Mouse (Mus musculus) hindbrain, embryonic 11.5 days (tissue): ENCODE data around the gene Etl4. TPM values are rescaled to one million over a fixed set of nuclear protein-coding genes. Genes with fewer than 3 reads are reported as not detected.

Experiments
- ATAC-seq: fragments of 200-750 bp; cut with Nextera tagmentation; 2 replicates; pipeline ENCODE4 v1.8.0; 2017; ENCODE audit warnings: mild to moderate bottlenecking, moderate TSS enrichment, moderate library complexity; ENCODE audit not compliant: low FRiP score
- DNase-seq: peaks from one replicate; pipeline ENCODE4 v3.0.0-alpha.2; 2015; ENCODE audit warnings: low spot score
- H3K27ac ChIP-seq: fragments of 300-500 bp; sonication (generic); 2 replicates; pipeline ENCODE4 v1.5.1; 2014; ENCODE audit warnings: mild to moderate bottlenecking, low read depth, low read length
- H3K27me3 ChIP-seq: fragments of 300-500 bp; sonication (generic); 2 replicates; pipeline ENCODE4 v1.6.1; 2014; ENCODE audit warnings: mild to moderate bottlenecking, low read length, moderate library complexity, mixed read lengths; ENCODE audit not compliant: control insufficient read depth, insufficient read depth
- H3K36me3 ChIP-seq: fragments of 300-500 bp; sonication (generic); 2 replicates; pipeline ENCODE4 v1.6.1; 2014; ENCODE audit warnings: mild to moderate bottlenecking, low read length, moderate library complexity, mixed read lengths; ENCODE audit not compliant: control insufficient read depth, insufficient read depth
- H3K4me1 ChIP-seq: fragments of 300-500 bp; sonication (generic); replicated peaks from 2 replicates; pipeline ENCODE4 v1.6.1; 2014; ENCODE audit warnings: low read length, mixed read lengths; ENCODE audit not compliant: control insufficient read depth, insufficient read depth
- H3K4me2 ChIP-seq: fragments of 300-500 bp; sonication (generic); replicated peaks from 2 replicates; pipeline ENCODE4 v1.6.1; 2014; ENCODE audit warnings: mild to moderate bottlenecking, low read depth, low read length
- H3K4me3 ChIP-seq: fragments of 300-500 bp; sonication (generic); 2 replicates; pipeline ENCODE4 v1.5.1; 2014; ENCODE audit warnings: low read depth, low read length
- H3K9ac ChIP-seq: fragments of 300-500 bp; sonication (generic); 2 replicates; pipeline ENCODE4 v1.6.1; 2014; ENCODE audit warnings: low read depth, low read length
- H3K9me3 ChIP-seq: fragments of 300-500 bp; sonication (generic); 2 replicates; pipeline ENCODE4 v1.6.1; 2016; ENCODE audit warnings: low read length; ENCODE audit not compliant: control insufficient read depth
- WGBS: fragments of 180-500 bp; shearing (Covaris S2); extraction: QIAGEN DNeasy Blood & Tissue Kit; methylation state at CpG from one replicate; pipeline ENCODE4 v1.1.7; 2014; 5-methylcytosine and 5-hydroxymethylcytosine counted together
- polyA plus RNA-seq: library from polyadenylated mRNA; unstranded; fragments of >200 nt; fragmentation: Nextera tagmentation; extraction: Ambion mirVana; gene quantifications from 2 replicates; pipeline ENCODE4 v1.2.1, GENCODE M21; 2014

The Etl4 gene
- polyA plus RNA-seq, 1 experiment from 2014 or later = 26.2 TPM

GRCm38 (mm10) chr2:20603536-20603935 lies 694.0 kb downstream of the Etl4 start:
- Histone ChIP-seq H3K9ac (no peak overlapping the region), H3K9me3 (no peaks in the 10 kb centered on the region), H3K27ac (no peak overlapping the region), H3K4me2 (no peak overlapping the region), H3K4me1 (no peaks in the 10 kb centered on the region), H3K36me3 (no peaks in the 10 kb centered on the region), H3K4me3 (no peak overlapping the region), H3K27me3 (no peaks in the 10 kb centered on the region)
- WGBS = 89% methylated on average over 6 of the region's 6 CpGs
- DNase-seq (no peak), ATAC-seq (no peak)

GRCm38 (mm10) chr2:20603991-20604390 lies 694.4 kb downstream of the Etl4 start:
- Histone ChIP-seq H3K4me3 (no peak overlapping the region), H3K4me1 (no peaks in the 10 kb centered on the region), H3K27ac (no peak overlapping the region), H3K9ac (no peak overlapping the region), H3K9me3 (no peaks in the 10 kb centered on the region), H3K27me3 (no peaks in the 10 kb centered on the region), H3K4me2 (no peak overlapping the region), H3K36me3 (no peaks in the 10 kb centered on the region)
- DNase-seq (no peak), ATAC-seq (no peak)
- 81% methylated on average over 6 of the region's 6 CpGs for WGBS

- H3K36me3 ChIP-seq = no peaks in the 10 kb centered on the region
- H3K9me3 ChIP-seq = no peaks in the 10 kb centered on the region
- no peak overlapping the region for H3K27ac ChIP-seq
- DNase-seq = no peak
- H3K4me3 ChIP-seq = no peak overlapping the region
- no peak for ATAC-seq
- 82% methylated on average over 8 of the region's 8 CpGs for WGBS
- no peaks in the 10 kb centered on the region for H3K4me1 ChIP-seq
- H3K27me3 ChIP-seq = no peaks in the 10 kb centered on the region
- no peak overlapping the region for H3K9ac ChIP-seq
- H3K4me2 ChIP-seq = no peak overlapping the region
Measured at GRCm38 (mm10) chr2:20609203-20609602, 699.6 kb downstream of the Etl4 start.

GRCm38 (mm10) chr2:20615948-20616347 lies 706.4 kb downstream of the Etl4 start:
- no peak for ATAC-seq
- Histone ChIP-seq H3K4me2 (no peak overlapping the region), H3K4me3 (no peak overlapping the region), H3K27me3 (no peaks in the 10 kb centered on the region), H3K27ac (no peak overlapping the region), H3K4me1 (no peaks in the 10 kb centered on the region), H3K9me3 (no peaks in the 10 kb centered on the region), H3K36me3 (no peaks in the 10 kb centered on the region), H3K9ac (no peak overlapping the region)
- peak; percentile 39 for DNase-seq
- 76% methylated on average over 1 of the region's 1 CpGs for WGBS

GRCm38 (mm10) chr2:20618396-20618795 lies 708.8 kb downstream of the Etl4 start:
- Histone ChIP-seq H3K4me1 (no peaks in the 10 kb centered on the region), H3K4me3 (no peak overlapping the region), H3K27me3 (no peaks in the 10 kb centered on the region), H3K9ac (no peak overlapping the region), H3K36me3 (no peaks in the 10 kb centered on the region), H3K9me3 (no peaks in the 10 kb centered on the region), H3K4me2 (no peak overlapping the region), H3K27ac (no peak overlapping the region)
- 92% methylated on average over 5 of the region's 5 CpGs for WGBS
- ATAC-seq (no peak), DNase-seq (no peak)

GRCm38 (mm10) chr2:20619881-20620280 lies 710.3 kb downstream of the Etl4 start:
- H3K4me3 ChIP-seq = no peak overlapping the region
- no peaks in the 10 kb centered on the region for H3K36me3 ChIP-seq
- H3K4me1 ChIP-seq = no peaks in the 10 kb centered on the region
- 90% methylated on average over 5 of the region's 5 CpGs for WGBS
- no peak overlapping the region for H3K4me2 ChIP-seq
- DNase-seq = no peak
- no peaks in the 10 kb centered on the region for H3K27me3 ChIP-seq
- H3K27ac ChIP-seq = no peak overlapping the region
- H3K9ac ChIP-seq = no peak overlapping the region
- ATAC-seq = no peak
- no peaks in the 10 kb centered on the region for H3K9me3 ChIP-seq

- WGBS = 93% methylated on average over 8 of the region's 8 CpGs
- H3K9ac ChIP-seq = no peak overlapping the region
- H3K4me3 ChIP-seq = no peak overlapping the region
- H3K9me3 ChIP-seq = no peaks in the 10 kb centered on the region
- H3K4me2 ChIP-seq = no peak overlapping the region
- H3K27ac ChIP-seq = no peak overlapping the region
- DNase-seq = no peak
- H3K4me1 ChIP-seq = no peaks in the 10 kb centered on the region
- ATAC-seq = no peak
- no peaks in the 10 kb centered on the region for H3K27me3 ChIP-seq
- no peaks in the 10 kb centered on the region for H3K36me3 ChIP-seq
Measured at GRCm38 (mm10) chr2:20629156-20629712, 719.7 kb downstream of the Etl4 start.

GRCm38 (mm10) chr2:20638604-20639003 lies 729.0 kb downstream of the Etl4 start:
- no peaks in the 10 kb centered on the region for H3K27me3 ChIP-seq
- no peaks in the 10 kb centered on the region for H3K9me3 ChIP-seq
- H3K9ac ChIP-seq = no peak overlapping the region
- H3K4me1 ChIP-seq = no peaks in the 10 kb centered on the region
- WGBS = 89% methylated on average over 3 of the region's 3 CpGs
- DNase-seq (no peak), ATAC-seq (no peak)
- H3K27ac ChIP-seq = no peak overlapping the region
- no peak overlapping the region for H3K4me3 ChIP-seq
- no peaks in the 10 kb centered on the region for H3K36me3 ChIP-seq
- no peak overlapping the region for H3K4me2 ChIP-seq

GRCm38 (mm10) chr2:20639721-20640120 lies 730.1 kb downstream of the Etl4 start:
- H3K4me2 ChIP-seq = no peak overlapping the region
- ATAC-seq = no peak
- H3K27ac ChIP-seq = no peak overlapping the region

More at GRCm38 (mm10) chr2:20639721-20640120, 730.1 kb downstream of the Etl4 start:
- Histone ChIP-seq H3K27me3 (no peaks in the 10 kb centered on the region), H3K4me1 (no peaks in the 10 kb centered on the region), H3K9ac (no peak overlapping the region), H3K9me3 (no peaks in the 10 kb centered on the region), H3K36me3 (no peaks in the 10 kb centered on the region), H3K4me3 (no peak overlapping the region)
- 93% methylated on average over 2 of the region's 2 CpGs for WGBS
- DNase-seq = no peak
